Mouse (Mus musculus) lung, adult 2 months (tissue): ENCODE results near the gene Hoxd13.

Experiments
- CTCF ChIP-seq: fragments of 200-500 bp; IDR thresholded peaks from 2 replicates; pipeline ENCODE4 v1.5.1; 2011; ENCODE audit warnings: mild to moderate bottlenecking, low read length, control low read depth; ENCODE audit not compliant: insufficient read depth
- POLR2A ChIP-seq: fragments of 200-500 bp; IDR thresholded peaks from 2 replicates; pipeline ENCODE4 v1.6.1; 2011; ENCODE audit warnings: low read depth, mild to moderate bottlenecking, control low read depth, low read length, borderline replicate concordance; ENCODE audit errors: extremely low read depth

DNA sequence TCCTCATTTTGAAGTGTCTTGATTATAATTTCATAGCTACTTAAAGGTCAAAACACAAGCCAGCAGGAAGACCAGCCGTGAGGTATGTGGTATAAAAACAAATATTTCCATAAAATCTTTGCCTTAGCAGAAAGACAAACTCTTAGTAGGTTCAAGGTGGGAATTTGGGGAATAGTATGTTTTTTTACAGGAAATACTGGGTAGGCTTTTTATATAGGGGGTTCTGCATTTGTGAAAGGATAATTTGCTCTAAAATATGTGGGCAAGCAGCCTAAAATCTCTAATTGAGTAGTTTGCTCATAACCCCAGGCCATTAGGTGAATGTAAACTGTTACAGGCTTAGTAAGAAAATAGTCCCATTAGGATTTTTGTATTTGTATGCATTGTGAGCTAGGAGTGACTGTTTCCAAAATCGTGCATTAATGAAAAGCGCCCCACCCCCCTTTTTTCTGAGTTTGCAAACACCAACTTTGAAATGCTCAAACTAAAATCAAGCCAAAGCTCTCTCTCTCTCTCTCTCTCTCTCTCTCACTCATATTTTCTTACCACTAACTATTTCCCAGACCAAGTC lies 48.3 kb upstream of the Hoxd13 start:
- no peak for TF ChIP-seq CTCF
- no peak for TF ChIP-seq POLR2A
